Mouse (Mus musculus): ENCODE measurements at regions not wholly inside any gene's neighbourhood (a gene's known extent, or its start where the extent isn't known, plus 50 kb on each side); places are given as distances from the start of the nearest gene placed in this dataset.

DNA sequence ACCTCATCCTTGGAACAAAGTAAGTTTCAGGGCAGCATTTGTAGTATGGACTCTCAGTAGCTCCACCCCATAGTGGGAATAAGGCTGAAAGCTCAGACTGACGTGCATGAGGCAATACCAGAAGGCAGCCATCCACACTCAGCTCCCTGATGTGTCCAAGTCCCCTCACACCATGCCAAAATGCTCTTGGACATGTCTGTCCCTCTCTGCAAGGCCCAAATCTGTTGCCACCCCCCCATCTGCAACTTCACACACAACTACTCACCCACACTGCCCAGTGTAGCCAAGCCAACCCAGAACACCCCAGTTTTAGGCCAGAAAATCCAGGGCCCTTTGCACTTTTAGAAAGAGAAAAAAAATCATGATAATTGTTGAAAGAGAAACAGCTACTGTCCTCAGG, 498.1 kb upstream of the Kdm8 start:
- Histone ChIP-seq H3K27me3 (no peaks in the 10 kb centered on the region), H3K36me3 (no peaks in the 10 kb centered on the region), H3K4me1 (no peaks in the 10 kb centered on the region), H3K9me3 (replicated peaks) (no peaks in the 10 kb centered on the region), H3K4me3 (replicated peaks) (no peak overlapping the region), H3K4me2 (no peak overlapping the region), H3K27ac (no peak overlapping the region), H3K9ac (no peak overlapping the region)
- ATAC-seq (replicated peaks; ENCODE audit: low FRiP score): no peak
- WGBS: 48% methylated on average over 1 of the region's 1 CpGs

DNA sequence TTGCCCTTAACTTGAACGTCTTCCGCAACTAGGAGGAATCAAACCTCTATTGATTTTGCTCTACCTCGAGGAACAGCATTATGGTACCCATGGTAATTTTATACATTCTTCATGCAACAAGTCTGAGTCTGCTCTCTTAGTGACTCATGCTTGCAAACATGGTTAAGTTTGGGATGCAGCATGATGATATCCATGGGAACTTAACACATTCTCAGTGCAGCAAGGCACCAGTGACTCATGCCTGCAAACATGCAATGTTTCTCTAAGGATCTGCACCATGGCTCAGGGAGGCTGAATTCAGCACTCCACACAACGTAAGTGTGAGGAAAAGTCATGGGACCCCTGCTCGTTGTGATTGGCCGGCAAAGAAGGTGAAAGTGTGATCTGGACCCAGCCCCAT, 487.1 kb upstream of the Kdm8 start:
- no peaks in the 10 kb centered on the region for H3K4me1 ChIP-seq
- H3K9ac ChIP-seq: no peak overlapping the region
- H3K27me3 ChIP-seq: no peaks in the 10 kb centered on the region
- WGBS: 81% methylated on average over 6 of the region's 6 CpGs
- H3K36me3 ChIP-seq: no peaks in the 10 kb centered on the region
- H3K4me2 ChIP-seq: no peak overlapping the region
- H3K27ac ChIP-seq: no peak overlapping the region
- no peaks in the 10 kb centered on the region for H3K9me3 ChIP-seq (replicated peaks)
- ATAC-seq (replicated peaks; ENCODE audit: low FRiP score): no peak
- H3K4me3 ChIP-seq (replicated peaks): no peak overlapping the region

DNA sequence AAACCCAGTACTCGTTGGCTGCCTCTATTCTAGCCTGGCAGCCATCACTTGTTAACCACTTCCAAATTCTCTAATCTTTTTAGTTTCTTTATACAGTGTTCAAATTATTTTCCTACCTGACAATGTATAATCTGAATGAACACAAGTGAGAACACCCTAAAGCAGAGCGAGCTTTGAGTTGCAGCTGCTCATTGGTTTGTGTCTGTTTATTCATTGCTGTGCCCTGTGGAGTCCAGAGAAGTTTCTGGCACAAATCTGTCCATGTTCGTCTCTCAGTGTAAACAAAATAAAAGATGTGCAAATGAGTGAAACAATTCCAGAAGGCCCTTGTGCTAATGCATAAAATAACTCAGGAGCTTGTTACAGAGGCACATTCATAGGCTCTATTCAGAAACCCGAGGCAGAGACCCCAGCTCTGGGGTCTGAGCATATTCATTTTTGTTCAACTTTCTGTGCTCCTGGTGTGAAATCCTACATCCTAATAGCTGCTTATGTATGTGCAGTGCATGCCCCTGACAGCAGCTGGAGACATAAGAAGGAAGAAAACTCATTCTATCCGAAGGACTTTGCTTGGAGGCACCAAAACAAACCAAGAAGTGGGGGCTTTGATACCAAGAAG, 469.5 kb upstream of the Kdm8 start:
- Histone ChIP-seq H3K27me3 (no peaks in the 10 kb centered on the region), H3K9me3 (replicated peaks) (no peaks in the 10 kb centered on the region), H3K9ac (no peak overlapping the region), H3K4me2 (no peak overlapping the region), H3K4me3 (replicated peaks) (no peak overlapping the region), H3K36me3 (no peaks in the 10 kb centered on the region), H3K27ac (no peak overlapping the region), H3K4me1 (no peaks in the 10 kb centered on the region)
- no peak for ATAC-seq (replicated peaks; ENCODE audit: low FRiP score)
- WGBS: 80% methylated on average over 5 of the region's 5 CpGs

- Histone ChIP-seq H3K9me3 (replicated peaks) (no peaks in the 10 kb centered on the region), H3K4me3 (replicated peaks) (no peak overlapping the region), H3K27ac (no peak overlapping the region), H3K4me1 (0 out of 2 replicates have a peak, but pooled peaks cover 3% of the 10 kb centered on the region), H3K36me3 (no peaks in the 10 kb centered on the region), H3K9ac (no peak overlapping the region), H3K27me3 (no peaks in the 10 kb centered on the region), H3K4me2 (no peak overlapping the region)
- ATAC-seq (replicated peaks; ENCODE audit: low FRiP score): no peak
- WGBS: 61% methylated on average over 5 of the region's 5 CpGs
Observed at GRCm38 (mm10) chr7:124989456-124989855, 455.0 kb upstream of the Kdm8 start.

- no peak overlapping the region for H3K4me2 ChIP-seq
- WGBS: 24% methylated on average over 13 of the region's 13 CpGs
- H3K36me3 ChIP-seq: no peaks in the 10 kb centered on the region
- ATAC-seq (replicated peaks; ENCODE audit: low FRiP score): no peak
- no peak overlapping the region for H3K4me3 ChIP-seq (replicated peaks)
- H3K9ac ChIP-seq: no peak overlapping the region
- no peaks in the 10 kb centered on the region for H3K9me3 ChIP-seq (replicated peaks)
- H3K4me1 ChIP-seq: 0 out of 2 replicates have a peak, but pooled peaks cover 3% of the 10 kb centered on the region
- no peak overlapping the region for H3K27ac ChIP-seq
- no peaks in the 10 kb centered on the region for H3K27me3 ChIP-seq
Observed at GRCm38 (mm10) chr7:124990695-124991094, 453.8 kb upstream of the Kdm8 start.

GRCm38 (mm10) chr7:124996538-124996937, 447.9 kb upstream of the Kdm8 start:
- Histone ChIP-seq H3K27ac (no peak overlapping the region), H3K36me3 (no peaks in the 10 kb centered on the region), H3K4me3 (replicated peaks) (no peak overlapping the region), H3K4me2 (no peak overlapping the region), H3K9ac (no peak overlapping the region), H3K9me3 (replicated peaks) (no peaks in the 10 kb centered on the region; the same call in 1 of the 2 replicates), H3K4me1 (no peaks in the 10 kb centered on the region), H3K27me3 (no peaks in the 10 kb centered on the region)
- 94% methylated on average over 1 of the region's 1 CpGs for WGBS
- no peak for ATAC-seq (replicated peaks; ENCODE audit: low FRiP score)

GRCm38 (mm10) chr7:125000669-125001068, 443.8 kb upstream of the Kdm8 start:
- Histone ChIP-seq H3K4me2 (no peak overlapping the region), H3K36me3 (no peaks in the 10 kb centered on the region)

DNA sequence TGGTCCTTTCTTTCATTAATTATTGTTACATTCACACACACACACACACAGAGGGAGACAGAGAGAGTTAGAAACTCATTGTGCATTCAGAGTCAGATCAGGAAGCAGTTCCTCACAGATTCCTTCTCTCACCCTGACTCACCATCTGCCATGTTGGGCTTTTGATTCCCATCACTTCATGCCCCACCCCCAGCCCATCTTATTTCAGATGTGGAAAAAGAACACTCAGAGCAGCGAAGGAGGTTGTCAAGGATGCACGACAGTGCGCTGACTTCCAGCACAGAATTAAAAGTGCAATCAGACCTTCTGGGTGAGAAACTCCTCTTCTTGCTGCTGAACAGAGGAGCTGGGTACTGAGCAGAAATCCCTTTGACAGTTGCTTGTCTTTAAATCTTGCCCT, 438.8 kb upstream of the Kdm8 start:
- Histone ChIP-seq H3K27me3 (no peaks in the 10 kb centered on the region), H3K9ac (no peak overlapping the region), H3K4me2 (no peak overlapping the region), H3K27ac (no peak overlapping the region), H3K4me1 (no peaks in the 10 kb centered on the region), H3K36me3 (no peaks in the 10 kb centered on the region), H3K9me3 (replicated peaks) (no peaks in the 10 kb centered on the region), H3K4me3 (replicated peaks) (no peak overlapping the region)
- ATAC-seq (replicated peaks; ENCODE audit: low FRiP score): no peak
- 78% methylated on average over 3 of the region's 3 CpGs for WGBS

More at GRCm38 (mm10) chr7:125000669-125001068, 443.8 kb upstream of the Kdm8 start:
- no peaks in the 10 kb centered on the region for H3K27me3 ChIP-seq
- no peak for ATAC-seq (replicated peaks; ENCODE audit: low FRiP score)
- no peak overlapping the region for H3K4me3 ChIP-seq (replicated peaks)
- no peaks in the 10 kb centered on the region for H3K4me1 ChIP-seq
- H3K9ac ChIP-seq: no peak overlapping the region
- H3K9me3 ChIP-seq (replicated peaks): no peaks in the 10 kb centered on the region; the same call in 1 of the 2 replicates
- no peak overlapping the region for H3K27ac ChIP-seq

- Histone ChIP-seq H3K9me3 (replicated peaks) (no peaks in the 10 kb centered on the region), H3K4me3 (replicated peaks) (no peak overlapping the region), H3K9ac (no peak overlapping the region), H3K4me1 (no peaks in the 10 kb centered on the region), H3K27ac (no peak overlapping the region), H3K4me2 (no peak overlapping the region), H3K36me3 (no peaks in the 10 kb centered on the region), H3K27me3 (no peaks in the 10 kb centered on the region)
- no peak for ATAC-seq (replicated peaks; ENCODE audit: low FRiP score)
- WGBS: 55% methylated on average over 1 of the region's 1 CpGs
Observed at GRCm38 (mm10) chr7:125019259-125019658, 425.2 kb upstream of the Kdm8 start.

- no peak overlapping the region for H3K27ac ChIP-seq
- H3K36me3 ChIP-seq: no peaks in the 10 kb centered on the region
- no peak for ATAC-seq (replicated peaks; ENCODE audit: low FRiP score)
- H3K4me1 ChIP-seq: no peaks in the 10 kb centered on the region
- H3K9ac ChIP-seq: no peak overlapping the region
- H3K9me3 ChIP-seq (replicated peaks): no peaks in the 10 kb centered on the region
- H3K4me3 ChIP-seq (replicated peaks): no peak overlapping the region
- H3K4me2 ChIP-seq: no peak overlapping the region
- WGBS: 74% methylated on average over 5 of the region's 5 CpGs
- no peaks in the 10 kb centered on the region for H3K27me3 ChIP-seq
Observed at GRCm38 (mm10) chr7:125024944-125025343, 419.5 kb upstream of the Kdm8 start.

- ATAC-seq (replicated peaks; ENCODE audit: low FRiP score): no peak
- Histone ChIP-seq H3K4me3 (replicated peaks) (no peak overlapping the region), H3K9ac (no peak overlapping the region), H3K4me1 (no peaks in the 10 kb centered on the region), H3K4me2 (no peak overlapping the region), H3K27ac (no peak overlapping the region), H3K9me3 (replicated peaks) (no peaks in the 10 kb centered on the region), H3K36me3 (no peaks in the 10 kb centered on the region), H3K27me3 (no peaks in the 10 kb centered on the region)
- WGBS: 52% methylated on average over 4 of the region's 4 CpGs
Observed at GRCm38 (mm10) chr7:125033778-125034177, 410.7 kb upstream of the Kdm8 start.

DNA sequence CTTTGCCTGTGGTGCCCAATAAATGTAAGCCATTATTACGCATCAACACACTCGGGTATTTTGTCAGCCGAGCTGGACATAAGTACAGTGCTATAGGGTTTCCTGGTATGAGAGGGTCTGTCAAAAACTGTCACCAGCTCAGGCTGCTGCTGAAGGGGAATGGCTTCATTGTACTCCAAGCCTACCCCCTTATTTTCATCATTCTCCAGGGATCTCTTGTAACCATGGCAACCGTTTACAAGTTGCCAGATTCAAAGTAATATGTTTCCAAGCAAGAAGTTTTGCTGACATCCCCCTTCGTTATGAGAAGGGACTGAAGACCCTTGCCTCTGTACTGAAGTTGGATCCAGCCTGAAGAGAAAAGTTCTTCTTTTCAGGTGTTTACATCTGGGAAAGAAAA, 410.3 kb upstream of the Kdm8 start:
- no peak overlapping the region for H3K9ac ChIP-seq
- ATAC-seq (replicated peaks; ENCODE audit: low FRiP score): no peak
- no peak overlapping the region for H3K27ac ChIP-seq
- no peaks in the 10 kb centered on the region for H3K36me3 ChIP-seq
- no peak overlapping the region for H3K4me2 ChIP-seq
- no peaks in the 10 kb centered on the region for H3K27me3 ChIP-seq
- no peak overlapping the region for H3K4me3 ChIP-seq (replicated peaks)
- 71% methylated on average over 5 of the region's 5 CpGs for WGBS
- H3K4me1 ChIP-seq: no peaks in the 10 kb centered on the region
- H3K9me3 ChIP-seq (replicated peaks): no peaks in the 10 kb centered on the region
